ENCODE assay signal across 14 mouse cellular contexts in genomic region chr7:105795759-105796366, GRCm38 (mm10). TPM values are rescaled to one million over a fixed set of nuclear protein-coding genes. Genes with fewer than 3 reads are reported as not detected.
A peak's percentile ranks its signal among the peaks of the same experiment; 100 is the strongest.
DNase-seq lines count a peak whose midpoint lies in the region; ATAC-seq and TF ChIP-seq lines count a peak whose summit lies in the region.
"Had no signal": no experiment of that assay in that cellular context is flagged by ENCODE, and none has a peak within 500 bp of the region (broad histone marks: within the 10 kb centered on the region; RNA-seq: fewer than 3 reads in every experiment).

No protein-coding gene starts in this region.

- peaks cover 4% of the 10 kb centered on the region; the same call in 1 of the 2 replicates for H3K4me1 ChIP-seq in hindbrain, embryonic 10.5 days (replicated peaks)
- no peaks in the 10 kb centered on the region for H3K4me1 ChIP-seq in hindbrain, embryonic 14.5 days (replicated peaks; ENCODE audit: control insufficient read depth, insufficient read depth, low read length)
- no peaks in the 10 kb centered on the region for H3K4me1 ChIP-seq in lung, postnatal 0 days (ENCODE audit: insufficient read depth, low read depth, low read length)
- H3K4me1 ChIP-seq: embryonic facial prominence, embryonic 15.5 days; forebrain, embryonic 15.5 days had no signal

- DNase-seq in hindbrain, embryonic 10.5 days (ENCODE audit: low spot score) = no peak
- no peak for DNase-seq in hindbrain, embryonic 14.5 days (ENCODE audit: low spot score)
- DNase-seq in lung, postnatal 0 days (ENCODE audit: low spot score) = peak; percentile 34
- no peak for DNase-seq in lung, postnatal 14 days
- peak; percentile 41 for DNase-seq in retina, embryonic 14.5 days (ENCODE audit: low spot score)
- DNase-seq in urinary bladder, postnatal 14 days (ENCODE audit: low spot score) = no peak
- no peak for DNase-seq in c-Kit-positive CD71-positive TER-119-positive erythroid progenitor cells, embryonic 14.5 days (ENCODE audit: low spot score)
- DNase-seq: cerebellum, adult 9-10 months; gastrocnemius, postnatal 36 days; heart, postnatal 4 days had no signal

- H3K9ac ChIP-seq in hindbrain, embryonic 14.5 days = no peak overlapping the region
- no peak overlapping the region for H3K9ac ChIP-seq in lung, postnatal 0 days (replicated peaks; ENCODE audit: low read depth)
- H3K9ac ChIP-seq: embryonic facial prominence, embryonic 15.5 days; forebrain, embryonic 15.5 days had no signal

- no peaks in the 10 kb centered on the region for H3K36me3 ChIP-seq in hindbrain, embryonic 10.5 days
- no peaks in the 10 kb centered on the region for H3K36me3 ChIP-seq in hindbrain, embryonic 14.5 days (replicated peaks; ENCODE audit: control insufficient read depth, insufficient read depth)
- no peaks in the 10 kb centered on the region for H3K36me3 ChIP-seq in lung, postnatal 0 days (ENCODE audit: insufficient read depth, low read length)
- H3K36me3 ChIP-seq: embryonic facial prominence, embryonic 15.5 days; forebrain, embryonic 15.5 days had no signal

- WGBS in hindbrain, embryonic 10.5 days = 14% methylated on average over 7 of the region's 7 CpGs
- 17% methylated on average over 7 of the region's 7 CpGs for WGBS in hindbrain, embryonic 14.5 days
- 30% methylated on average over 7 of the region's 7 CpGs for WGBS in lung, postnatal 0 days

- no peak overlapping the region for H3K4me2 ChIP-seq in hindbrain, embryonic 14.5 days (replicated peaks)
- H3K4me2 ChIP-seq in lung, postnatal 0 days (replicated peaks; ENCODE audit: low read depth, low read length) = no peak overlapping the region
- H3K4me2 ChIP-seq: embryonic facial prominence, embryonic 15.5 days; forebrain, embryonic 15.5 days had no signal

- H3K27me3 ChIP-seq in hindbrain, embryonic 10.5 days (ENCODE audit: insufficient read depth, poor library complexity, severe bottlenecking) = 0 out of 2 replicates have a peak, but pooled peaks cover 5% of the 10 kb centered on the region
- no peaks in the 10 kb centered on the region for H3K27me3 ChIP-seq in hindbrain, embryonic 14.5 days (ENCODE audit: control insufficient read depth, insufficient read depth, low read length)
- H3K27me3 ChIP-seq in lung, postnatal 0 days (replicated peaks; ENCODE audit: insufficient read depth, low read length) = no peaks in the 10 kb centered on the region
- H3K27me3 ChIP-seq: embryonic facial prominence, embryonic 15.5 days; forebrain, embryonic 15.5 days had no signal

- H3K27ac ChIP-seq in hindbrain, embryonic 10.5 days = peak overlapping the region; percentile 46; the same call in 1 of the 2 replicates
- H3K27ac ChIP-seq in hindbrain, embryonic 14.5 days = no peak overlapping the region
- H3K27ac ChIP-seq in lung, postnatal 0 days (ENCODE audit: low read length) = no peak overlapping the region
- H3K27ac ChIP-seq: embryonic facial prominence, embryonic 15.5 days; forebrain, embryonic 15.5 days had no signal

- no peak for TF ChIP-seq EP300 in lung, postnatal 0 days (IDR thresholded peaks at IDR 0.05)

- ATAC-seq in hindbrain, embryonic 14.5 days (ENCODE audit: low FRiP score) = no peak
- no peak for ATAC-seq in lung, postnatal 0 days
- ATAC-seq in granulocyte monocyte progenitor cell, adult 5-6 weeks (replicated peaks; ENCODE audit: poor library complexity, severe bottlenecking) = peak; percentile 52; the same call in 1 of the 2 replicates
- ATAC-seq: forebrain, embryonic 15.5 days had no signal

- no peak overlapping the region for H3K4me3 ChIP-seq in hindbrain, embryonic 10.5 days
- no peak overlapping the region for H3K4me3 ChIP-seq in hindbrain, embryonic 14.5 days (replicated peaks; ENCODE audit: low read length)
- no peak overlapping the region for H3K4me3 ChIP-seq in lung, postnatal 0 days (ENCODE audit: low read depth, low read length)
- H3K4me3 ChIP-seq: embryonic facial prominence, embryonic 15.5 days; forebrain, embryonic 15.5 days had no signal

- peak; percentile 59 for TF ChIP-seq CTCF in lung, postnatal 0 days (IDR thresholded peaks at IDR 0.05)

- no peaks in the 10 kb centered on the region for H3K9me3 ChIP-seq in hindbrain, embryonic 10.5 days
- no peaks in the 10 kb centered on the region for H3K9me3 ChIP-seq in hindbrain, embryonic 14.5 days (ENCODE audit: control insufficient read depth, low read length)
- no peaks in the 10 kb centered on the region for H3K9me3 ChIP-seq in lung, postnatal 0 days (ENCODE audit: low read length)
- H3K9me3 ChIP-seq: embryonic facial prominence, embryonic 15.5 days; forebrain, embryonic 15.5 days had no signal

RNA-seq across cellular contexts. Expression of gene Dchs1, which starts 8.4 kb away (rescaled TPM):
- 9.3 and 13.4 TPM in 2 replicates for polyA plus RNA-seq in hindbrain, embryonic 10.5 days (2016; fragmentation: Nextera tagmentation; extraction: Ambion mirVana)
- 21.1 and 23.2 TPM in 2 replicates for polyA plus RNA-seq in hindbrain, embryonic 14.5 days (2014; fragmentation: Nextera tagmentation; extraction: Ambion mirVana)
- polyA plus RNA-seq in lung, postnatal 0 days (2015; fragmentation: Nextera tagmentation; extraction: Ambion mirVana) = 3.0 and 3.4 TPM in 2 replicates
- total RNA-seq in granulocyte monocyte progenitor cell, adult 5-6 weeks (2014; fragmentation: Nextera tagmentation) = not detected in 2 replicates
- not detected in 2 replicates for total RNA-seq in granulocyte monocyte progenitor cell, adult 5-6 weeks (2017)
- total RNA-seq: neutrophil, adult 5-6 weeks had no signal

RNA-seq across cellular contexts. Expression of gene Mrpl17, which starts 15.0 kb away (rescaled TPM):
- 298 and 325 TPM in 2 replicates for polyA plus RNA-seq in hindbrain, embryonic 10.5 days (2016; fragmentation: Nextera tagmentation; extraction: Ambion mirVana)
- 164 and 208 TPM in 2 replicates for polyA plus RNA-seq in hindbrain, embryonic 14.5 days (2014; fragmentation: Nextera tagmentation; extraction: Ambion mirVana)
- 257 and 270 TPM in 2 replicates for polyA plus RNA-seq in lung, postnatal 0 days (2015; fragmentation: Nextera tagmentation; extraction: Ambion mirVana)
- total RNA-seq in granulocyte monocyte progenitor cell, adult 5-6 weeks (2014; fragmentation: Nextera tagmentation) = 133 and 143 TPM in 2 replicates
- 62.2 and 81.9 TPM in 2 replicates for total RNA-seq in granulocyte monocyte progenitor cell, adult 5-6 weeks (2017)

RNA-seq across cellular contexts. Expression of gene Tpp1, which starts 43.8 kb away (rescaled TPM):
- polyA plus RNA-seq in hindbrain, embryonic 10.5 days (2016; fragmentation: Nextera tagmentation; extraction: Ambion mirVana) = 57.8 and 59.2 TPM in 2 replicates
- 48.2 and 51.6 TPM in 2 replicates for polyA plus RNA-seq in hindbrain, embryonic 14.5 days (2014; fragmentation: Nextera tagmentation; extraction: Ambion mirVana)
- polyA plus RNA-seq in lung, postnatal 0 days (2015; fragmentation: Nextera tagmentation; extraction: Ambion mirVana) = 107 and 110 TPM in 2 replicates
- 46.8 and 52.4 TPM in 2 replicates for total RNA-seq in granulocyte monocyte progenitor cell, adult 5-6 weeks (2014; fragmentation: Nextera tagmentation)
- 18.5 and 26.1 TPM in 2 replicates for total RNA-seq in granulocyte monocyte progenitor cell, adult 5-6 weeks (2017)

RNA-seq across cellular contexts. Expression of gene Taf10, which starts 51.7 kb away (rescaled TPM):
- polyA plus RNA-seq in hindbrain, embryonic 10.5 days (2016; fragmentation: Nextera tagmentation; extraction: Ambion mirVana) = 177 and 188 TPM in 2 replicates
- polyA plus RNA-seq in hindbrain, embryonic 14.5 days (2014; fragmentation: Nextera tagmentation; extraction: Ambion mirVana) = 128 and 140 TPM in 2 replicates
- polyA plus RNA-seq in lung, postnatal 0 days (2015; fragmentation: Nextera tagmentation; extraction: Ambion mirVana) = 111 and 121 TPM in 2 replicates
- total RNA-seq in granulocyte monocyte progenitor cell, adult 5-6 weeks (2014; fragmentation: Nextera tagmentation) = 221 and 237 TPM in 2 replicates
- total RNA-seq in granulocyte monocyte progenitor cell, adult 5-6 weeks (2017) = 207 and 251 TPM in 2 replicates

RNA-seq across cellular contexts. Expression of gene Rrp8, which starts 58.7 kb away (rescaled TPM):
- polyA plus RNA-seq in hindbrain, embryonic 10.5 days (2016; fragmentation: Nextera tagmentation; extraction: Ambion mirVana) = 33.6 and 36.2 TPM in 2 replicates
- polyA plus RNA-seq in hindbrain, embryonic 14.5 days (2014; fragmentation: Nextera tagmentation; extraction: Ambion mirVana) = 21.3 and 24.1 TPM in 2 replicates
- 19.0 and 19.3 TPM in 2 replicates for polyA plus RNA-seq in lung, postnatal 0 days (2015; fragmentation: Nextera tagmentation; extraction: Ambion mirVana)
- total RNA-seq in granulocyte monocyte progenitor cell, adult 5-6 weeks (2014; fragmentation: Nextera tagmentation) = 35.7 and 68.6 TPM in 2 replicates
- total RNA-seq in granulocyte monocyte progenitor cell, adult 5-6 weeks (2017) = 35.7 and 40.9 TPM in 2 replicates

Comparison
In these comparisons a context has a peak if more than half of its experiments do, and no peak if none do; other contexts are left out.
1. DNase-seq: peak in lung, postnatal 0 days (single experiment) and retina, embryonic 14.5 days (single experiment); none in hindbrain, embryonic 10.5 days (single experiment), hindbrain, embryonic 14.5 days (single experiment), lung, postnatal 14 days (single experiment), urinary bladder, postnatal 14 days (single experiment) and c-Kit-positive CD71-positive TER-119-positive erythroid progenitor cells, embryonic 14.5 days (single experiment).